Mouse (Mus musculus): ENCODE measurements at regions not wholly inside any gene's neighbourhood (a gene's known extent, or its start where the extent isn't known, plus 50 kb on each side); places are given as distances from the start of the nearest gene placed in this dataset.
"Not testable (repeated sequence)": the region's sequence is repeated elsewhere in the genome, so short reads cannot be mapped to it uniquely, and the experiment has no call there.

DNA sequence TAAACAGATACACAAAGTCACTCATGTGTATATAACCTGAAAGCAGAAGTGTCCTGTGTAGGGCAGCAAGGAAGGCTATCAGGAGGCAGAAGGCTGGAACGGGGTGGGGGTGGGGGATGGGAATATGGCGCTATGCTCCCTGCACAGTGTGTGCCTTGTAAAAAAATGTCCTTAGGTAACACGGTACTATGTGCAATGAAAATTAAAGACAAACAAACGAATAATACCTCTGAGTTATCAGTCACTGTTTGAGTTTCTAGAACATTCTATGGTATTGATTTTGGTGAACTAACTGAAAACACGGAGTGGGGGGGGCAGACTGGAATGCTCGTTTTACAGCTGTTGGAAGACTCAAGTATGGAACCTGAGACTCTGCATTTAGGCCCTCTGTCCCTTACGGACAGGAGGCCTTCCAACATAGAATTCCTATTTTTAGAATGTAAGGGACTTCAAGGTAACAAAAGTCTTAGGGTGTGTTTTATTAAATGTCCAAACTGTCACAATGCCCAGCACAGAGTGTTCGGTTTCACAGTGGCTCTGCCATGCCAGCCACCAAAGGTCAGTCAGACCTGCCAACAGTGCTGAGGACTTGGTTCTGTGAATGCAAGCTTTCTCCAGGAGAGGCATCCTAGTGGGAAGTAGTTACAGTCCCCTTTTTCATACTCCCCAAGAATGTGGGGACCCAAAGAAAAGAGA lies 240.6 kb downstream of the Ano6 start:
- DNase-seq = no peak

DNA sequence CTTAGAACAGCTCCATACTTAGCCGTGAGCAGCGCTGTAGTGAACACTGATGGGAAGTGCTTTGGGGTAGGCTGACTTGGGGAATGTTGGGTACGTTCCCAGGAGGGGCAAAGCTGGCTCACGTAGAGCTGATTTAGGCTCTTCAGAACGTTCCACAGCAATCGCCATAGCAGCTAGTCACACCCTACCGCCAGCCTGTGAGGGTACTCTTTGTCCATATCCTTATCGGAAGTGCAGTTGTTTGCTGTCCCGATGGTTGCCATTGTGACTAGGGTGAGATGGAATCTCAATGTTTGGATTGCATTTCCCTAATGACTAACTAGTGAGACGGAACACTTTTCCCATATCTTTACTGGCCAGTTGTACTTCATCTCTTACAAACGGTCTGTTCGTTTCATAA lies 244.6 kb downstream of the Ano6 start:
- no peak for DNase-seq

DNA sequence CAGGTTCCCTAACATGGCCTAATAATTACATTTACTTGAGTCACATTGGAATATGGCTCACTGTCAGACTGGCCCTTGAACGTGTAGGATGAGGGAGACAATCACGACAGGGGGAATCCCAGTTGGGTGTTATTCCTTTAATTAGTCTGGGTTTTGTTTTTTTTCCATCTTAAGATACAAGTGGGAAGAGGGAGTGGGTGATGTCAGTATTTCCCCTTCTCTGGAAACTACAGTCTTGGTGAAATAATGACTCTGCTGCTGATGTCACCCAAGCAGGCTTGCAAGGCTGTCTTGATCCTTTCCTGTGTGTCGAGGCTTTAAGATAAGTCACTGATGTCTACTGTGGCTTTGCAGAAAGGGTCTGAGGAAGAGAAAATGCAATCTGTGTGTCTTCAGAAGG lies 241.8 kb upstream of the Arid2 start:
- no peak for DNase-seq

DNA sequence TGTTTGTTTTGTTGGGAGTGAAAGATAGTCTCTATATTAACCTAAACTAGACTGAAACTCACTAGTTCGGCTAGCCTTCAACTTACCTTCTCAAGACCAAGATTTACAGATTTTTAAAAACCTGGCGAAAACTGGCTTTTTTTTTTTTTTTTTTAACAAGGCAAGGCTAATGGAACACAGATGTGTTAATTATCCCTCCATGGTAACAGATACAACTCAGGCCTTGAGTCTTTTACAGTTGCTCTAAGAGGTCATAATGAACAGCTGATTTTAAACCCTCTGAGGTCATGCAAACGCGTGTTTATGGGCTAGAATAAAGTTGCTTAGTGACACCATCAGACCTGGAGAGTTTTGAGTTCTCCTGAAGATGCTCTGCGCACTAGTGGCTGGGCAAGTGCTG lies 240.7 kb upstream of the Arid2 start:
- no peak for DNase-seq

DNA sequence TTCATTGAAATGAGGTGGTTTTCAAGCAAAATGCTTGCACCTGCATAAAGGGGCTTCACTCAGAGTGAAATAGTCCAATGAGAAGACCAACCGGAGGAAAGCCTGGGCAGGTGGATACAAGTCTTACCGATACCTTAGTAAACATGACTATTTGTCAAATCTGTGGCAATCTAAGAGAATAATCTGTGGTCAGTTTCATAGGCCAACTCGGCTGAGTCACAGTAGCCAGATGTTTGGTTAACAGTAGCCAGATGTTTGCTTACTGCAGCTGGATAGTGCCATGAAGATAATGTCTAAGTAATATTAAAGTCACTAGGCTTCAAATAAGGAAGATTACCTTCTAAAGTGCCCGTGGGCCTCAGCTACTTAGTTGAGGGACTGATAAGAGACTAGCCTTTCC lies 236.9 kb upstream of the Arid2 start:
- DNase-seq = no peak

DNA sequence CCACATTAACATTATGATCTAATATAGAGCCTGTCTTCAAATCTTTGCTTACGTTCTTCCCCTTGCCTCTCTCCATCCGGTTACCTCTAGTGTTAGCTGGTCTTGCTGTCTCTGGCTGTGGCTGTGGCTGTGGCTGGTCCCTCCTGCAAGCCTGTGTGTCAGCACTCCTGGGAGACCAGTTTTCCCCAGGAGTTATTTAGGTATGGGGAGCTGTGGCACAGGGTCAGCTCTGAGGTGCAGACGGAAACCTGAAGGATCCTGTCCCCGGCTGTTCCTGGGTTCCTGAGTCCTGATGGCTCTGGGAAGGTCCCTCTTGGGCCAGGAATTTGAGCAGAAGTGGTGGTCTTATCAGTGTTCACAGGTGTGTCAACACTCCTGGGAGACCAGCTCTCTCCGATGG lies 234.7 kb upstream of the Arid2 start:
- no peak for DNase-seq

DNA sequence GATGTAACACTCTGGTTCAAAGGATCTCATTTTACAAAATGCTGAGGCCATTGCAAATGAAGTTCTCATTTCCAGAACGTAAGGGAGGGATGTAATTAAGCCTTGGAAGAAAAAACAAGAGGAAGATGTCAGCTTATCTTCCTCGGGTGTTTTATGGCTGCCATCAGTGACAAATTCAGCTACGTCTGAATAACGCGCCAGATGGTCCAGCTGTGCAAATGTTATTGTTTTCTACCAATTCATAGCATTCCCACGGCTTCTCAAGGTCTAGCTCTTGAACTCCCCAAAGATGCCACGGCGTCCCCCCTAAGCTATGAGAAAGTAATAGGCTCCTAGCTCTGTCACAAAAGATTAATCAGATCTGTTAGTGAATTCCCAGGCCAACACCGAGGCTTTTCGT lies 232.0 kb upstream of the Arid2 start:
- DNase-seq = no peak

DNA sequence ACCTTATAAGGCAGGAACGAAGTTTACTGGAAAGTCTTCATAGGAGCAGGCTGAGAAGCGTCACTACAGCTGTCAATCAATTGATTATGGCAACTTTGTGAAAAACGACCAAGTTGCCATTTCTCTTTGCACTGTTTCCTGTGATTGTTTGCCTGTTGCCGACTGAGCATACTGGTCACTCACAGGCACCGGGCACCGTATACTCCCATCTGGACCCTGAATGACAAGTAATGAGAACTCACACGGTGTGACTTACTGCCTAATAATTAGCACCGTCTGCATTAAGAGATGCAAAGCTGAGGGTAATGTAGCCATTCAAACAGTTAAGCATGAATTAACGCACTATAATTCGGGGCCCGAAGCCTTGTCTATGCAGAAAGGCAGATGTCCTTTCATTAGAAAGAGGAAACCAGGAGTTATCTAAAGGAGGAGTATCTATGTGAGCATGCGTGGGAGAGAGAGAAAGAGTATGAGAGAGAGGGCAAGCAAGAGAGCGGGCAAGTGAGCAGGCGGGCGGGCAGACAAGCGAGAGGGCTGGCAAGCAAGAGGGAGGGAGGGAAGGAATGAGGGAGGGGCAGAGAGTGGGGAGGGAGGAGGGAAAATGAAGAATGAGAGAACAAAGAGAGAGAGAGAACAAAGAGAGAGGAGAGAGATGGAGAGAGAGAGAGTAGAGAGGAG lies 231.4 kb upstream of the Arid2 start:
- no peak for DNase-seq

DNA sequence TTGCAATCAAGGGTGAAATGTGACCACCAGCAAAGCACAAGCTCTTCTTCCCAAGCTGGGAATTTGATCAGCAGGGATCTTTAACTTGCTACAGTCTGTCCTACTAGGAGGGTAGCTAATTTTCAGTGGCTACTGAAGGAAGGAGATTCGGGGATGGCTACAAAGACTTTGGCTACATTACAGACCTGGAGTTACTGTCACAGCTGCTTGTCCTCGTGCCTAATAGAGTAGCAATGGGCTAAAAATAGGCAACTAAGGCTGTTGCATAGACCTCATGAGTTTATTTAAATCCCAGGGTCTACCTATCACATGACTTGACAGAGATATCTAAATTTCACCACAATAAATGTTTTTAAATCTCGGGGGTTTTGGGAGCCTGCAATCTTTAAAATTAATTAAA lies 227.7 kb upstream of the Arid2 start:
- no peak for DNase-seq

DNA sequence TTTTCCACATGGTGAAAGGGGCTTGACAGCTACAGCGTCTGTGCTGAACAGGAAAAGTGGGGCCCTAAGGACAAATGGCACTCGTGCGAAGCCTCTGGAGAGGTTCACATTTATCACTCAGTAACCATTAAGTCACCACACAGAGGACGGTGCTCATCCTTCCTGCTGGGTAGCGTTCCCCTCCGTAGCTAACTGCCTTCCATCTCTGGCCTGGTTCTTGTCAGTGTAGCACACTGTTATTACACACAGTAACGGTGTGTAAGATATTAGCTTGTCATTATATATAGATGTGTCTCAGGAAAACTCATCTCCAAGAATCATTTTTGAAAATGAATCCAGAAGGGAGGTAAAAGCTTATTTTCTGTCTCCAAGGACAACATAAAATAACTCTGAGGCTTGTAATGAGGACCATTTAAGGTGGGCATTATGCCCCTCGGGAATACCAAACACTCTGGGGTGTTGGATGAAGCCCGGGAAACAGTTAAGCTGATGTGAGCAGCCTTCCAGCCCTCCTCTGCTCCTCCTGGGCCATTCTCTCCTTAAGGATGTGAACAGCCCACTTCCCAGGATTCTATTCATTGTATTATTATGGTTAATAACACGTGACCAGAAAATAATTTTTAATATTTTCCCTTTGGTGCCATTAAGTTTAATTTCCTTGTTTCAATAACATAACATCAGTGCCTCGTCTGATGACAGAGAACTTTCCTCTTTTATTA lies 222.7 kb upstream of the Arid2 start:
- no peak for DNase-seq

DNA sequence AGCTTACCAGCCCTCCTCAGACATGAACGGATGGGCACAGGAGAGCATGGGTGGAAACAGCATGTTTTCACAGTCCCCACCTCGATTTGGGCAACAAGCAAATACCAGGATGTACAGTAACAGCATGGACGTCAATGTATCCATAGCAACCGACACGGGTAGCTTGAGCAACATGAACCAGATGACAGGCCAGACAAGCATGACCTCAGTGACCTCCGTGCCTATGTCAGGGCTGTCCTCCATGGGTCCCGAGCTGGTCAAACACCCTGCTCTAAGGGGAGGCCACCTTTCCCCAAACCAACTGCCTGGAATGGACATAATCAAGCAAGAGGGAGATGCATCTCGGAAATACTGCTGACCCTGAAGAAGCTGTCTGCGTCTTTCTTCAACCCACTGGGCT lies 211.7 kb upstream of the Arid2 start:
- no peak for DNase-seq

DNA sequence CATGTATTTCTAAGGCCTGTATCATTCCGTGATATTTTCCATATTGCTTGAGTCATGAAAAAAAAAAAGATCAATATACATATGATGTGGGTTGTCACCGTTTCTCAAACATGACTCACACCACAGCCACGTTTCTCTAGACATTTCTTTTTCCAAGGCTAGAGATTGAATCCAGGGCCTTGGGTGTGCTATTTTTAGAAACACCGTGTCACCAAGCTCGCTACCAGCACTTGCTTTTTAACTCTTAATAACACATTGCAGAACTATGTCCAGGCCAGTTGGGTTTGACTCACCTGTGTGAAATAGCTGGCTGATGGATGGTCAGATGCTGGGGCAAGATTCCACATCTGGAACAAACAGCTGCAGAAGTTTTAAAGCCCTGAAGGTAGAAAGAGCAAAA lies 209.6 kb upstream of the Arid2 start:
- DNase-seq = no peak

DNA sequence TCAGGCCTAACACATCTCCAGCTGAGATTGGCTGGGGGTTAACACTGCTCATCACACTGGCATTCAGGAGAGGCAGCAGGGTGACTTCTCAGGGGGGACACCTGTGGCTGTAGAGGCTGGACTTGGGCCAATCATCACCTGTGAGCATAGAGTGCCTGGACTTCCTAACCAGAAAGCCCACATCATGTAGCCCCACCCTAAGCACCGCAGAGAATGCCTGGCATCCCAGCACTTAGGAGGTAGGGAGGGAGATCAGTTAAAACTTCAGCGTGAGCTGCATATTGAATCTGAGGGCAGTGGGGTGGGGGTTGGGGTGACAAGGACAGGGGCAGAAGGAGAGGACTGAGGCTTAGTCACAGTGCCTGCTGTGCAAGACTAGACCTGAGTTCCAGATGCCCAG lies 208.7 kb upstream of the Arid2 start:
- DNase-seq = no peak

DNA sequence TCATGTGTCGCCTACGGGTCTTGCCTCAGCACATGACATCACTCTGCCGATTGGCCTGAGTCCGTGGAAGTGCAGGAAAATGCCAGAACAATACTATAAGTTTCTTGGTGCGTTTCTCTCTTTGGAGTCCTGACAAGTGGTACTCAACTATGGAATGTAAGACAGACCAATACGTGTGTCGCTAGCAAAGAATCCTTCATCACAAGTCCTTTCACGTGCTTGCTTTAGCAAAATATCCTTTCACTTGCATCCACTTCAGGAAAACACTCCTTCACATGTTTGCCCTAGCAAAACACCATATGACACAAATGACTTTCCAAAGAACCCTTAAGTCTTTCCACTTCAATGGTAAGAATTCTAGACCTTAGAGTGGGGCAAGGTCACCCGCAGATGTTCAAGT lies 197.6 kb upstream of the Arid2 start:
- no peak for DNase-seq

DNA sequence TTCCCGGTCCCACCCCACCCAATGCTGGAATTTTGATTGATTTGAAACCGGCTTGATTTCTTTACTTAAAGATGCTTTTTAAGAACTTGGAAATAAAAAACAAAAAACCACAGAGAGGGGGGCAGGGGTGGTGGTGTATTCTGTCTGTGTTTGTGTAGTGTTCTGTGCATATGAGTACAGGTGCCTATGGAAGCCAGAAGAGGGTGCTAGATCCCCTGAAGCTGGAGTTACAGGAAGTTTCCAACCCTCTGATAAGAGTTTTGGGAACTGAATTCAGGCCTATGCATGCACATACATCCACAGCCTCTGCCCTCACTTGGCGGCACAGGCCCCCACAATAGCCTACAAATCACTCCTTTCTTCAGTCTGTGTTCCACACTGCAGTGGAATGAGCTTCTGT lies 190.9 kb upstream of the Arid2 start:
- no peak for DNase-seq

DNA sequence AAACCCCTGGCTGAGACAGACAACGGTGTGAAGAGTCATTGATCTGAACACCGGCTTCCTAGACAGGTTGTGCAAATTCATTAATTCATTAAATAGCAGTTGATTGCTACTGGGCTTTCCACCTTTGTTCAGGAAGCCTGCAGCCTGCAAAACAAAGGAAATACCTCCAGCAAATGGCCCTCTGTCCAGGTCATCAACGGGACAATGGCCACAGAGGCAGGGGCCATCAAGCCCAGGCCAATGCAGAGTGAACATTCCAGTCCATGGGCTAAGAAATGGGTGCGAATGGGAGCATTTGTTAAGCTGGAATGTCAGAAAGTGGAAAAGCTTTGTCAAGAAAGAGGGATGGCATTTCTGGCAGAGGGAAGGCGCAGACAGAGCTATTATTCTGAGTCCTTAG lies 188.5 kb upstream of the Arid2 start:
- DNase-seq = no peak

DNA sequence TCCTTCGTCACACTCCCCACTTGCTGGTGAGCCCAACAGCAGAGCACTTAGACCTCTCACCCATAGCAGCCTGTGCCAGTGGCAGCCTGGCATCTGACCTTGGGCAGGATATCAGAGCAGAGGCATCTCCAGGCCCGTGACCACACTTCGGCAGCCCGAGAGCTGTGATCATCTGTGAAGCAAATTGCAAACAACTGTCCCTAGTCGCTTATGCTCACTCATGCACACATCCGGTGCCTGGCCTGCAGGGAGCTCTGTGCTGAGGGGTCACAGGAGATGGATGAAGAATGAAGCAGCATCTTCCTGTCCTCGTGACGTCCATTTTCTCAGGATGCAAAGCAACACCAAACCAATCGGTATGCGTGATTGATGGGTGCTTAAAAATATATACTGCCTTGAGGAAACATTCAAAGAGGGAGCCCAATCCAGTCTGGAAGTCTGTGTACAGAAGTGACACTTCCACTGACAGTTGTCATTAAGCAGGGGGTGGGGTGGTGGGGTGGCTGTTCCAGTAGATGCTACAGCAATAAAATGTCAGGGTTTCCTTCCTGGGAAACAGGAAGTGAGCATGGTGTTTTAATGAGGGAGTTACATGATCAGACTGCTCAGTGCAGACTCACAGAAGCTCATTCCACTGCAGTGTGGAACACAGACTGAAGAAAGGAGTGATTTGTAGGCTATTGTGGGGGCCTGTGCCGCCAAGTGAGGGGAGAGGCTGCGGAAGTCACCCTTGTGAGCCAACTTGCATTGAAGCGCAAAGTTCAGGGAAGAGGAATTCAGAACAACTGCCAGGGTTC lies 187.3 kb upstream of the Arid2 start:
- not testable (repeated sequence) for DNase-seq

DNA sequence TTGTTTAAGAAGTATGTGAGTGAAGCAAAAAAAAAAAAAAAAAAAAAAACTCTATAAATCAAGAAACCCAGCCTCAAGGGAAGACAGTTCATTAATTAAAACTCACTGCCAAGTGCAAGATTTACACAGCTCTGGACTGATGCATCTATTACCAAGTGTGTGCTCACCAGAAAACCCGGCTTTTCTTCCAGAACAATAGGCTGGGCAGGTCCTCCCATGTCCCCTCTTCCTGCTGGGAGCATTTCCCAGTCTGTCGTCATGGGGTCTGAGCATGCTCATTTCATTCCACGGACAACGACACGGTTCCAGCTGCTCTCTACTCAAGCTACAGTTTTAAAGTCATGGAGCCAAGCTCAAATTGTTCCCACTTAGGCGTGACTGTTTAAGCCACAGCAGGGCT lies 183.6 kb upstream of the Arid2 start:
- no peak for DNase-seq

DNA sequence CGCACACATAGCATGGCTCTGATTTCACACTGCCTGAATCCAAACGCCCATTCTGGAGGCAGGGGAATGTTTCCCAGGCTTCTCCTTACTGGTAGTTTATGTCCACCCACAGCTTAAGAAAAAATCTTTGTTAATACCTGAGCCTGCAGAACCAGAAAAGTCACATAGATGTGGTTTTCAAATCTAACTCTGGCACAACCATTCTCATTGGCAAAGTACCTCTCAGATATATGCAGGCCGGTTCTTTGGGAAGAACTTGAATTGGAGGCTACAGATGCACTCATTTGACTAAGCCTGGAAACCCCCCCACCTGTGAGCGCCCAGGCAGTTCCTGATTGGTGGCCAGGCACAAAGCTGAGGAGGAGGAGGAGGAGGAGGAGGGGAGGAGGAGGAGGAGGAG lies 179.8 kb upstream of the Arid2 start:
- DNase-seq = no peak

DNA sequence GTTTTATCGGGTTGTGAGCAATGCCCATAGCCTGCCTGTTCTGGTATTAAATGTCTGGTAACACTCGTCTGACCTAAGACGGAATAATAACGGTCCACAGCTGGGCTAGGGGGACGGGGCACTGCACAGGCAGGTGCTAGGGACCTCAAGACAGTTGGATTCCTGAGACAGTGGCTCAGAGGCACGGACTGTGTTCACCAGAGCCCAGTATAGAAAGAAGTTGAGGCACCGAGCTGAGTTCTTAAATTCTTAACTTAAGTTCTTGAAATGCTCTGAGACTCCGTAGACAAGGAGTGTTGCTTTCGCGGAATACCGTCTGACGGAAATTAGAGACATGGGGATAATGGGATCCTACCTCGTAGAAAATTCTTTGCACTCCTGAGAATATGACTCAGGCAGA lies 174.2 kb upstream of the Arid2 start:
- no peak for DNase-seq

DNA sequence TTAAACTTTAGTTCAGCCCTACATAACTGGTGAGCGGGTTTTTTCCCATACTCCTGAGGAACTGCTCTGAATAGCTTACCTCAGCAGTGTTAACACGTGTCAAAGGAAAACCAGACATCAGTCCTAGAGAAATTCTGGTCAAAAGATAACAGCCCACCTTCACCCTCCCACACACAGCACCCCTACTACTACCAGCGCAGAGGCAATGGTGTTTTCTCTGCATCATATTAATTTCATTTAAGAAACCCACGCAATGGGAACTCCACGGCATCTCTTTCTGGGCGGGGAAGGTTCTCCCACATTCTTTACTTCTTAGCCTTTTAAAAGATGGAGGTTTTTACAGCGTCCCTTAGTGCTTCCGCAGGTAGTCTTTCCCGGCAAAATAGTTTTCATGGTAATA lies 172.7 kb upstream of the Arid2 start:
- DNase-seq = no peak

DNA sequence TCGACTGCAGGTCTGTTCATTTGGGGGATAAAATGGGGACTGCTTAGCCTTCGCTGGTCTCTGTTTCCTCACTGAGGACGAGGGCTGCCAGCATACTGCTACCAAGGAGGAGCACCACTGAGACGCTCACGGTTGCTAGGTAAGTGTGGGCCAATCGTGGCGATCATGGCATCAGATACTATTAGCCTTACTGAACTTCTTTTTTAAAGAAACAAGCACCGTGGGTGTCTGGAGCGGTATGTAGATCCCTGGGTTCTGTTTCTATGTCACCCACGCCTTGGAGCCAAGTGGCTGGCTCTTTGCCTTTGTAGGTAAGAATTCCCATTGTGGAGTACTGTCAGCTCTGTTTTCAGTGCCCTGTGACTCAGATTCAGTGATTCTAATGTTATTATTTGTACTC lies 172.1 kb upstream of the Arid2 start:
- no peak for DNase-seq

DNA sequence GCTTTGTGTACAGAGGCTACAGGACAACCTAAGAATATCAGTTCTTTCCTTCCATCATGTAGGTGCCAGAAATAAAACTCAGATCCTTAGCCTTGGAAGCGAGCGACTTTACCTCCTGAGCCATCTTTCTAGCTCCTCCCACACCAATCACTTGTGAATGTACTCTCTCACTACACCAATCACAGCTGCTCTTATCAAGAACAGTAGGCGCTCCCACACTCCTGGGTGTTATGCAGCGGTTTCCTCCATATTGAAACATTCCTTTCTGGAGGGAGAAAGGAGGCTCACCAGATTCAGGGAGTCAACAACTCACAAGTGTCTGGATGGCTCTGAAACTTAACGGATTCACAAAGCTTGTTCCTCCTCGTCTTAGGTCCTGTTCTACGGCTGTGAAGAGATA lies 168.1 kb upstream of the Arid2 start:
- no peak for DNase-seq

DNA sequence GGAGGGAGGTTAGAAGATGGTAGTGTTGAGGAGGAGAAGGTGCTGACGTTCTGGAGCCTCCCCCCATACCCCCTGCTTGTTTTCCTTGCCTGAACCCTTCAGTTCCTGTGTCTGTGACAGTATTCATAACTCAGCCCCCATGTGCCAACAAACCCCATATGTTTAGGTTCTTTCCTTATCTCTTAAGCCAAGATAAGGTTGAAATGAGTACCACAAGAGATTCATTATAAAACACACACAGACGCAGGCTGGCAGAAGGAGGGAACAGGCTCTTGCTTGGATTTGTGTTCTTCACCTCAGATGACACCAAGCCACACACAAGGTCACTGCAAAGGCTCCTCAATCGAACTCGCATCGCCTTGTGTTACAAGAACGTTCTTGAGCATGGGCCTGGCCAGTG lies 162.9 kb upstream of the Arid2 start:
- no peak for DNase-seq
